Mouse (Mus musculus) limb, embryonic 14.5 days (tissue): Measurements from ENCODE around the gene Plekhh1. TPM values are rescaled to one million over a fixed set of nuclear protein-coding genes. Genes with fewer than 3 reads are reported as not detected.
A peak's percentile ranks its signal among the peaks of the same experiment; 100 is the strongest.

ENCODE experiments used
- ATAC-seq: fragments of 200-750 bp; cut with Nextera tagmentation; 2 replicates; pipeline ENCODE4 v1.8.0; 2017; ENCODE audit warnings: low read depth, moderate number of reproducible peaks, moderate TSS enrichment; ENCODE audit not compliant: low FRiP score
- DNase-seq: peaks from one replicate; pipeline ENCODE4 v3.0.0-alpha.2; 2015; ENCODE audit warnings: low spot score
- H3K27ac ChIP-seq: fragments of 300-500 bp; sonication (generic); replicated peaks from 2 replicates; pipeline ENCODE4 v1.5.1; 2014; ENCODE audit warnings: low read depth, mild to moderate bottlenecking, low read length, moderate library complexity, mixed read lengths
- H3K27me3 ChIP-seq: fragments of 300-500 bp; sonication (generic); 2 replicates; pipeline ENCODE4 v1.6.1; 2014; ENCODE audit warnings: low read length, mixed read lengths; ENCODE audit not compliant: control insufficient read depth, insufficient read depth
- H3K36me3 ChIP-seq: fragments of 300-500 bp; sonication (generic); 2 replicates; pipeline ENCODE4 v1.6.1; 2014; ENCODE audit warnings: mild to moderate bottlenecking, low read length, moderate library complexity, mixed read lengths; ENCODE audit not compliant: control insufficient read depth, insufficient read depth
- H3K4me1 ChIP-seq: fragments of 300-500 bp; sonication (generic); 2 replicates; pipeline ENCODE4 v1.6.1; 2014; ENCODE audit warnings: antibody characterized with exemption, low read length, mixed read lengths; ENCODE audit not compliant: control insufficient read depth, insufficient read depth
- H3K4me2 ChIP-seq: fragments of 300-500 bp; sonication (generic); replicated peaks from 2 replicates; pipeline ENCODE4 v1.6.1; 2014; ENCODE audit warnings: low read depth, mild to moderate bottlenecking, low read length, moderate library complexity; ENCODE audit not compliant: severe bottlenecking
- H3K4me3 ChIP-seq: fragments of 300-500 bp; sonication (generic); replicated peaks from 2 replicates; pipeline ENCODE4 v1.5.1; 2014; ENCODE audit warnings: low read length
- H3K9ac ChIP-seq: fragments of 300-500 bp; sonication (generic); 2 replicates; pipeline ENCODE4 v1.6.1; 2014; ENCODE audit warnings: mild to moderate bottlenecking, low read depth, low read length, moderate library complexity; ENCODE audit not compliant: severe bottlenecking
- H3K9me3 ChIP-seq: fragments of 300-500 bp; sonication (generic); 2 replicates; pipeline ENCODE4 v1.6.1; 2016; ENCODE audit warnings: low read length; ENCODE audit not compliant: control insufficient read depth
- POLR2A ChIP-seq: fragments of 200-500 bp; IDR thresholded peaks from 2 replicates; pipeline ENCODE4 v1.8.0; 2012; ENCODE audit warnings: inconsistent platforms, mild to moderate bottlenecking, moderate library complexity, borderline replicate concordance; ENCODE audit not compliant: insufficient read depth, insufficient read length; ENCODE audit errors: extremely low read depth
- WGBS: fragments of 180-500 bp; shearing (Covaris S2); extraction: QIAGEN DNeasy Blood & Tissue Kit; methylation state at CpG from one replicate; pipeline ENCODE4 v1.1.7; 2014; 5-methylcytosine and 5-hydroxymethylcytosine counted together
- polyA plus RNA-seq, 2 experiments: library from polyadenylated mRNA; depleted of rRNA in 1 of 2; stranded (reverse) in 1 of 2; unstranded in 1 of 2; fragments of >200 nt; fragmentation: Nextera tagmentation in 1 of 2; extraction: Ambion mirVana in 1 of 2; gene quantifications; 2 replicates each; pipeline versions ENCODE4 v1.2.1 to v1.2.3; 2012 to 2014

Plekhh1 gene
- polyA plus RNA-seq, 2 experiments: 2.5 to 4.9 TPM

DNA sequence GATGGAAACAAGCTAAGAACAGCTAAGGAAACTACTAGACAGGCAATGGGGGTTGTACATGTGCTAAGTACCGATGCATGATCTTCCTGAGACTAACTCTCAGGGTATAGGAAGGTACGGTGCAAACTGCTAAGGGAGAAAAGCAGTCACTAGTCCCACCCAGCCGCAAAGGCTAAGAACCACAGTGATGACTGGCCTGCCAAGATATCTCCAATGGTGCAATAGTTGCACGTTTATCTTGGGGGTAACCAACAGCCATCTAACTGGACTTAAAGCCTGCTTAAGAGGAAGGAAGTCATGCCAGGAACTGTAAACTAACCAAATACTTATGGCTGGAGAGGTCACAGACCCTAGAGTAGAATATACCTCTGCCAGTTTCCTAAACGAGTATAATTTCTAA lies 26.6 kb upstream of the Plekhh1 start:
- no peak for TF ChIP-seq POLR2A

DNA sequence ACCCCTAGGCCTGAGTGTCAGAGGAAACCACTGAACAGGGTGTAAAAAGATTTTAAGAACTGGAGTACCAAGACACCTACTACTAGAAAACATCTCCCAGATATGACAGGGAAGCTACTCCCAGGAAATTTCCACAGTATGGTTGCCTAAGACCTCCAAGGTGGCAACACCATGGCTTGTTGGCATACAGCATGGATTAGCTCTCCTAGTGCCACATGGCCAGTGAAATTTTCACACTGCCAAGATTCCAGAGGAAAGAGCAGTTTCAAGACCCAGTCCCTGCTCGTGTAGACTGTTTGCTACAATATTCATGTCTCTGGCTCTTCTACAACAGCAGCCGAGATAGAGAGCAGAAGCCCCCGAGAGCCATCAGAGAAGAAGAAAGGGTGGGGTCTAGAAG lies 26.0 kb upstream of the Plekhh1 start:
- Histone ChIP-seq H3K27ac (no peak overlapping the region), H3K27me3 (peaks cover 12% of the 10 kb centered on the region; the same call in 1 of the 2 replicates), H3K4me1 (no peaks in the 10 kb centered on the region), H3K36me3 (no peaks in the 10 kb centered on the region), H3K4me2 (no peak overlapping the region), H3K4me3 (no peak overlapping the region), H3K9me3 (no peaks in the 10 kb centered on the region), H3K9ac (no peak overlapping the region)
- no peak for DNase-seq
- no peak for TF ChIP-seq POLR2A
- 92% methylated on average over 3 of the region's 3 CpGs for WGBS
- ATAC-seq: no peak

More for the DNA sequence above, 26.6 kb upstream of the Plekhh1 start:
- Histone ChIP-seq H3K9ac (no peak overlapping the region), H3K27ac (no peak overlapping the region), H3K4me2 (no peak overlapping the region), H3K36me3 (no peaks in the 10 kb centered on the region), H3K4me1 (no peaks in the 10 kb centered on the region), H3K27me3 (peaks cover 12% of the 10 kb centered on the region; the same call in 1 of the 2 replicates), H3K4me3 (no peak overlapping the region), H3K9me3 (no peaks in the 10 kb centered on the region)
- DNase-seq: no peak
- no peak for ATAC-seq
- 85% methylated on average over 5 of the region's 5 CpGs for WGBS

DNA sequence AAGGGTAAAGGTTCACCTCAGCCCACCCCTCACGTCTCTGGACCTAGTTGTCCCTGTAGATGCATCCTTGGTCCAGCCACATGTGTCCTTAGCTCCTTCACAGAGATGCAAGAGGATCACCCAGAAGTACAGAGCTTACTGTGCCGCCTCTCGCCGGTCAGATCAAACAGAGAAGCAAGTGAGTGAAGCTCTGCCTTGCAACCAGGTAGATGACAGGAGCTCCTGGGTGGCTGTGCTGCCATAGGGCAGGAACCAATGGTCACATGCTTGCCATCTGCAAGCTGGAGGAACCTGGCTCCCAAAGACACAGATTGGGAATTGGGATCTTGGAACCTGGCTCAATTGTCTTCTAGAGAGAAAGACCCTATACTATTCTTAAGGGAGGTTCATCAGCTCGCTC lies 23.5 kb upstream of the Plekhh1 start:
- no peak overlapping the region for H3K27ac ChIP-seq
- H3K4me3 ChIP-seq: no peak overlapping the region
- H3K36me3 ChIP-seq: no peaks in the 10 kb centered on the region
- ATAC-seq (no peak), DNase-seq (no peak)
- no peaks in the 10 kb centered on the region for H3K9me3 ChIP-seq
- no peak for TF ChIP-seq POLR2A
- WGBS: 73% methylated on average over 5 of the region's 5 CpGs
- peaks cover 12% of the 10 kb centered on the region; the same call in 1 of the 2 replicates for H3K27me3 ChIP-seq
- H3K9ac ChIP-seq: no peak overlapping the region
- no peaks in the 10 kb centered on the region for H3K4me1 ChIP-seq
- H3K4me2 ChIP-seq: no peak overlapping the region

DNA sequence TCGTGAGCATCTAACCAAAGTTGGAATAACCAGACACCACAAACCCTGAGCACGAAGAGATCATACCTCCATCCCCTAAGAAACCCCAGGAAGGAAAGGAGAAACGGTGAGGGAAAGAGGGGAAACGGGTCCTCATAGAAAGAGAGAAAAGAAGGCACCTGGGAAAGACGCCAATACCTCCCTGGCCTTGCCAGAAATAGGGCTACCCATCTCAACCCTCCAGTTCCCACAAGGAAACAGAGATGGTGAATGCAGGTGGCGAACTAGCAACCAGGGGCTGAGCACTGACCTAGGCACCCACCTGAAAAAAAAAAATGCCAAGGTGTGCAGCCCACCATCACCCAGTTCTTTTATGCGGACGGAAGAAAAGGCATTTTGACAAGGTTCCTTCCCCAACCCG lies 22.9 kb upstream of the Plekhh1 start:
- peak overlapping the region; percentile 77; the same call in 1 of the 2 replicates for H3K9ac ChIP-seq

DNA sequence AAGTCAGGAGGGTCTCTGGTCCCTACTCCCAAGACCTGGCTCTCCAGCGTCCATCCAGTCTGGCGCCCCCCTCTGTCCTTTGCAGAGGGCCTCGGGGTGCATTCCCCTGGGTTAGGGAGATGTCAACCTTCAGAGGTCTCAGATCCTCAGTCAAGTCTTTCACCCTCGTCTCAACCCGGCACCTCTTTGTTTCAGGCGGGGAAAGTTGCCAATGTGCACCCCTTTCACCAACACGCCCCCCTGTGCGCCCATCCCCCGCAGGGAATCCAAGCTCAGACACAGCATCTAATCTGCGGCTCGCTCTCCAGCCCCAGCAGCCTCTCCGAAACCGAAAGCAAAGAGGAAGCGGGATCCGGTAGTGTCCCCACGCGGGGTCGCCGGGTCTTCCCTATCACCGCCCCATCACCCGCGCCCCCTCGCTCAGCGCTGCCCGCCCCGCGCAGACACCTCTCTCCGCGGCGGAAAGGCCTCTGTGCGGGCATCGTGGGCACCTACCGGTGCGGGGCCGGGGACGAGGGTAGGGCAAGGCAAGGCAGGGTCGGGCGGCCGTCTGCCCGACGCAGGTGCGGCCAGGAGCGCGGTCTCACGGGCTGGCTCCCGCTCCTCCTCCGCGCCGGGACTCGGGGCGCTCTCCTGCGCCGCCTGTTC lies 22.4 kb upstream of the Plekhh1 start:
- Histone ChIP-seq H3K4me2 (peak overlapping the region; percentile 88), H3K27me3 (peaks cover 12% of the 10 kb centered on the region; the same call in 1 of the 2 replicates), H3K9me3 (no peaks in the 10 kb centered on the region), H3K9ac (peak overlapping the region; percentile 77), H3K27ac (no peak overlapping the region), H3K36me3 (no peaks in the 10 kb centered on the region), H3K4me1 (no peaks in the 10 kb centered on the region), H3K4me3 (peak overlapping the region; percentile 86)
- ATAC-seq (peak; percentile 61), DNase-seq (no peak)
- no peak for TF ChIP-seq POLR2A
- WGBS: under 1% methylated on average over 43 of the region's 53 CpGs

More for the DNA sequence above, 22.9 kb upstream of the Plekhh1 start:
- DNase-seq (no peak), ATAC-seq (no peak)
- Histone ChIP-seq H3K4me1 (no peaks in the 10 kb centered on the region), H3K4me2 (peak overlapping the region; percentile 88), H3K36me3 (no peaks in the 10 kb centered on the region), H3K9me3 (no peaks in the 10 kb centered on the region), H3K4me3 (peak overlapping the region; percentile 86), H3K27ac (no peak overlapping the region), H3K27me3 (peaks cover 12% of the 10 kb centered on the region; the same call in 1 of the 2 replicates)
- WGBS: 38% methylated on average over 9 of the region's 9 CpGs
- no peak for TF ChIP-seq POLR2A
